Mouse (Mus musculus): ENCODE results near the gene Colgalt1.

DNA sequence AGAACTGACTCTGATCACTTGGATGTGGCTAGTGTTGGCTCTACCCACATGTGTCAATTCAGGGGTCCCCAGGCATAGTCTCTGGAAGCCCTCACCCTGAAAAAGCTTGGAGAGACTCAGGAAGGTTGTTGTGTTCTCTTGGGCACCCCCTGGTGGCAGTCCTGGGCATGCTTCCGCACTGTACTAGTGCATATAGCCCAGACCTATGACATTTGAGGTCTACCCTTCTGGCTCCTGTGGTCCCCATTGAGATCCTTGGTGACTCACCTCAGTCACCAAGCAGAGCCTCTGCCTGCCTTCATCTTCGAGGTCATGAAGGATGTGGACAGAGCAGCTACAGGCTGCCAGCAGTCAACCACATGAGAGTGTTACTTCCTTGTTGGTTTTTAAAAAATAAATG, 23.9 kb upstream of the Colgalt1 start:
- TF ChIP-seq POLR2A (IDR thresholded peaks at IDR 0.05; ENCODE audit: borderline replicate concordance, extremely low read depth, low read depth, low read length): no peak
- TF ChIP-seq CTCF (IDR thresholded peaks at IDR 0.05; ENCODE audit: insufficient read depth, low read length): peak; percentile 69
